Mouse (Mus musculus) monocyte, adult 2 months (primary cell): ENCODE measurements around the gene Col4a4.

Experiments
- DNase-seq, 2 experiments: peaks; one replicate each; pipeline ENCODE4 v3.0.0; 2022; ENCODE audit warnings: low spot score in 2 of 2, low read depth in 1 of 2

Gene Col4a4

DNA sequence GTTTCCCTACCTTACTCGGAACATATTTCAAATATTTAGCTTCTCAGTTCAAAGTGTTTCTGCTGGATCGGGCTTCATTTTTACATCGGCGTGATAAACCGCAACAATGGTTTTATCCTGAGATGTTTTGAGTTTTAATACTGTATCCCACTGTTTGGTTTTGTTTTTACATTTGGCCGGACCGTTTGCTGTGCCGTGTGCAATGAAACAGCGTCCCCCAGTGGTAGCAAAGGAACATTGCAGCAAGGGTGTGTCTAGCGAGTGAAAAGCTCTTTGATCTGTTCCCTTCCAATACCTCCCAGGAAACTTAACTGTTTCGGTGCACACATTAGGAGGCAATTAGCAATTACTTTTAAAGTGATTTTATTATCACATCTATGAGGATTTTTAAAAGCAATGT is 110.4 kb downstream of the Col4a4 start:
- DNase-seq, result no peak

DNA sequence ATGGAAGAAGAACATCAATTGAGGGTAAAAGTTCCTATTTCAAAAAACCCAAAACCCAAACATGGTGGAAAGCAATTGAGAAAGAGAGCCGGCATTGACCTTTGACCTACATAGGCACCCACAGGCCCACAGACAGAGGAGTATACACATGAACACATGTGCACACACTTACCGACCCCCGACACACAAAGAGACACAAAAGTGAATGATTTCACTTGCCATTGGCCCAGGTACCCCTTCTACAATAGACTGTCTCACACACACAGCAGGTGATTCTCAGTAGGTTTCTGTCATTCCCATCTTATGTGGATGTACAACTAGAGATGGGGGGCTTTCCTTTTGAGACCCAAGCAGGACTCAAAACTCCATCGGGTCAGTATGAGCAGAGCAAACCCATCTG is 110.8 kb downstream of the Col4a4 start:
- no peak for DNase-seq

DNA sequence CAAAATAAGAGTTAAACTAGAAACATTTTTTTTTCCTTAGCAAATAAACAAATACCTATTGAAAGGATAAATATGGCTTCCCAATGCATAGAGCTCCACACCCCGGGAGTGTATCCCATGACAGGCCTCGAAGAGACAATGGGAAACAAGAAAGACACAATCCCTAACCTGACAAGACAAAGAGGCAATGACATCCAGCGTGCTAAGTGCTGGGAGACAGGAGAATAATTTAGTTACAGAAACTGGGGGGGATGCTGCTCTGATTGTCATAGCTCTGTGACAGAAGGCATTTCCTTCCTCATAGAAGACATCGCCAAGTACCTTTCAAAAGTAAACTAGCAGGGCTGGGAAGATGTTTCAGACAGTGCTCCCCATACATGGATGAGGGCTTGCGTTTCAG is 111.4 kb downstream of the Col4a4 start:
- no peak for DNase-seq

DNA sequence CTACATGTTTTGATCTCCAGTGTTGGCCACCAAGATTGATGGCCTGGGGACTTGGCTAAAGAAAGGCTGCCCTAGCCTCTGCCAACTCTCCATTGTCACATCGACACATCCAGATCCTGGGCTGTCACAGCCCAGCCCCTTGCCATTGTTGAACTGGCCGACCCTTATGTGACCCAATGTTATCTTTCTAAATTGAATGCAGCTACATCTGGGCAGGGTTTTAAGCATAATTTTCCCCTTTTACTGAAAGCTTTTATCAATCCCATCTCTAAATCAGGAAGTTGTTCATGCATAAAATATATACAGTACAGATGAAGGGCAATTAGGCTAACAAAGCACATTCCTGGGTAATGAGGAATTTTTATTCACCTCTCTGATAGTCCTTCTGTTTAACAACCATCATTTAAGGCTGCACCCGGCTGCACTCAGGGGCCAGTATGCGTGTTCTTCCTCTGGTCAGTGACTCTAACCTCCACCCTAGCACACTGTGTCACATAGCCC is 112.1 kb downstream of the Col4a4 start:
- no peak for DNase-seq

DNA sequence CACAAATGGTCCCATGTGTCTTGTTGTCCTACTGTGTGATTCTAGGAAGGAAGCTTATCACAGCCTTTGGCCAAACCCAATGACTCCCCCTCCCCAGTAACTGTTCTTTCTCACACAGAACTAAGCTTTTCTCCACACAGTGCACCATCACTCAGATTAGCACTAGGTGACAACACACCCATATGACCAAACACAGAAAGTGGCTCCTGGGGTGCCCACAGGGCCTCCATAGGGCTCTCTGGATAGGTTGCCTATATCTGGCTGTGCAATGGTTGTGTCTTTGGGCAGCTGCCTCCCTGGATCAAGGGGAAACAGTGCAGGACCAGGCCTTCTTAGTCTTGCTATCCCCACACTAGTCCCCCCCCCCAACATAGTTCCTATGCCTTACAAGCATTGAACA is 113.2 kb downstream of the Col4a4 start:
- no peak for DNase-seq

DNA sequence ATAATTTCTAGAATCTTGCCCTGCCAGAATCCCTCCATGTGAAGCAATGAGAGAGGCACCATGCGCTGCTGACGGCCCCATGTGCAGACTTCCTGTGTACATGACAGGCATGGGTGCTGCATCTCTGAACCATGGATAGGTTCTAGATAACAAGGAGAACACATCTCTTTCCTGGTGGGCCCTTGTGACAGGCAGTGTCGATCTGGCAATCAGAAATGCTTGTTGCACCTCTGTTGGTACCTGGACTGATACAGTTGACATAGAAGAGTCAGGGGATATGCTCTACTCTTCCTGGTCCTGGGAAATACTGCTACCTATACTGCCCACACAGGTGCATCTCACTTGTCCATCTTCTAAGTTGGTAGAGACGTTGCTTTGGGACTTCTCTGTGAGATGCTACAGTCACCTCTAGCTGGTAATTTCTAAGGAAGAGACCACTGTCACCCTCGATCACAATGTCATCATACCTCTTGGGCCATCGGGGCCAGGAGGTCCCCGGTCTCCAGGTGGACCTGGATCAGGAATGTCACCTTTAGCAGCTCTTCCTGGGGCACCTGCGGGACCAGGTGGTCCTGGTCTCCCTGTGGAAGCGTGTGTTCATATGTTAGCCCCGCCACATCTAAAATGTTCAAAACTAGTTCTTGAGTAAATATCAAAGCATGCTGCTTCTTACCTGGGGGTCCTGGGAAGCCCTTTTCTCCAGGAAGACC is 116.0 kb downstream of the Col4a4 start:
- no peak for DNase-seq

DNA sequence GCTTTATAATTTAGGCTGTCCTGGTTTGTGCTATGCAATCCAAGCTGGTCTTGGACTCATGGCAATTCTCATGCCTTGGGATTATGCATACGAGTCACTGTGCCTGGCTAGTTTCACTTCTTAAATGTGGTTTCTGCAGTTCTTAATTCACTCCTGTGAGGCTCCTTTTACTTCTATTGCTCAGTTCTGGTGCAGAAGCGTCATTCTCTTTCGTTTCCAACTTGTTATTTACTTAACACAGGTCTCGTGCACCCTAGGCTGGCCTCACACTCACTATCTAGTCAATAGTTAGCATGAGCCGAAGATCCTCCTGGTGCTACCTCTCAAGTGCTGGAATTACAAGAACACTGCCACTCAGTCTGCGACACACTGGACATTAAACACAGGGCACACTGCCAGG is 117.8 kb downstream of the Col4a4 start:
- DNase-seq, result no peak

DNA sequence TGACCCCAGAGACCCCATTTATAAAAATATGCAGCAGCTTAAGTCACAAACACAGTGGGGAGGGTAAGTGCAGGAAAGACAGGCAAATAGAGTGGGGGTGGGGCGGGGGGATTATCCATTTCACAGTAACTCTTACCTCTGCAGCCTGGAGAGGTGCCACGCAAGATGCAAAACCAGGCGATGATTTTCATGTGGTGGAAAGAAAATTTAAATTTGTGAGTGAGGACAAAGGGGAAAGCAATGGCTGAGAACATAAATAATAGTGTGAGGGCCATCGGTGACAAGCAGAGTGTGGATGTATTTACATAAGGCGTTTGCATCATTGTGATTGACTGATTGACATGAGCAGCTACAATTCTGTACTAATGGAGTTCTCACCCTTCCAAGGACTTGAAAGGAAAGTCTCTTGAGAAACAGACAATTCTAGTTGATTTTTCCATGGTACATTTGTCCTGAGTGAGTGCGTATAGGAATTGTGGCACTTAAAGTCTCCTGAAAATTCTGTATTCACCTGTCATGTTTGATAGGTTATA is 121.3 kb downstream of the Col4a4 start:
- no peak for DNase-seq

DNA sequence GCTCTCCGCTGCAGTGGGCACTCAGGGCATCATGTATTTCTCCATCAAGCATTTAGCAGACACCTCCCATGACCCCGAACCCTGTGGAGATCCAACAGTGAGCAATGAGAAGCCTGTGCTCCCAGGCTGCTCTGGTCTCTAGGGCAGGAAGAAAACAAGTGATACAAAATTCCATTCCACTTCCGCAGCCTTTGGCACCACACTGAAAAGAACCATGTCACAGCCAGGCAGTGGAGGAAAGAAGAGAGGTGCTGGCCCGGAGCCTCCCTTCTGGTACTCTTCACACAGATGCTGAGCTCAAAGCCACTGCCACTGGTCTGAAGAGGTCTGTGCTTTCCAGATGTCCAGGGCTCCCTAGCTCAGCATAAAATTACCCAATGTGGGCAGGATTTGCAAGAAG is 125.6 kb downstream of the Col4a4 start:
- DNase-seq, result no peak

DNA sequence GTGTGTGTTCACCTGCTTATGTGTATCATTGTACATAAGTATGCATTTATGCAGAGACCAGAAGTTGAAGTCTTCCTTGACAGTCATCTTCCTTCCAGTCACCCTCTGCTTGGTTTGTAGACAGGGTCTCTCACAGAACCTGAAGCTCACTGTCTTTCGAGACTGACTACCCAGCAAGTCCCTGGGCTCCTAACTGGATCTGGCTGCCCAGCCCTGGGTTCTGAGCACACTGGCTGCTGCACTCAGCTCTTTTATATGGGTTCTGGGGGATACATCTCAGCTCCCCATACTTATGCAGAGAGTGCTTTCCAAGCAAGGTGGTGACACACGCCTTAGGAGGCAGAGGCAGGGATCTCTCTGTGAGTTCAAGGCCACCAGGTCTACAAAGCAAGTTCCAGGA is 126.7 kb downstream of the Col4a4 start:
- DNase-seq, result no peak

DNA sequence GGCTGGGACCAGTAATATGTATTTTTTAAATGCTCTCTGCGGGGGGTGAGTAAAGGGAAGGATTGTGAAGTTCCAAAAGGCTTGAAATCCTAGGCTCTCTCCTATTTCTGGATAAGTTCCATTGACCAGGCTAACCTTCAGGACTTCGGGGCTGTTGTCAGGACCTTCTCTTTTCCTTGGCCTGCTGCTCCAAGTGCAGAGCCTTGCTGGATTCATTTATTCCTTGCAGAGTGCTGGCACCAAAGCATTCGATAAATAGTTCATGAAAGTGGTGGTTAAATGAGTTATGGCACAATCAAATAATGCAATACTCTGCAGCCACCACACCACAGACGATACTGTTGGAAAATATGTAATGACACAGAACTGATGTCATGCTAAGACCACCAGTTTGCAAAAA is 127.3 kb downstream of the Col4a4 start:
- DNase-seq, result no peak

DNA sequence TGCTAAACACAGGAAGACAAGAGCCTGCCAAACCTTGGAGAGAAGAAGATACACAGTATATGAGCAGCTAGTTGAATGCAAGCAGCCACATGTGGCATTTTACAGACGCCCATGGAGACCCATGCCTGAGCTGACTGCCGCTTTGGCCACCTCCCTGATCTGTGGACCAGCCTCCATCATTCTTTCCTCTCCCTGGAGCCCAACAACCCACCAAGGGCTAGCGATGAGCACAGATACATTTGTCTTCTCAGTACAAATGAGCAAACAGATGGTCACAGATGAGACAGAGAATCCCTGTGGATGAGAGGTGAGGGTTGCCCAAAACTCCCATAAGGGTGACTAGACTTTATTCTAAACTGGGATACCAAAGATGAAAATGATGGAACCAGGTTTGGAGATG is 132.6 kb downstream of the Col4a4 start:
- DNase-seq, result no peak

DNA sequence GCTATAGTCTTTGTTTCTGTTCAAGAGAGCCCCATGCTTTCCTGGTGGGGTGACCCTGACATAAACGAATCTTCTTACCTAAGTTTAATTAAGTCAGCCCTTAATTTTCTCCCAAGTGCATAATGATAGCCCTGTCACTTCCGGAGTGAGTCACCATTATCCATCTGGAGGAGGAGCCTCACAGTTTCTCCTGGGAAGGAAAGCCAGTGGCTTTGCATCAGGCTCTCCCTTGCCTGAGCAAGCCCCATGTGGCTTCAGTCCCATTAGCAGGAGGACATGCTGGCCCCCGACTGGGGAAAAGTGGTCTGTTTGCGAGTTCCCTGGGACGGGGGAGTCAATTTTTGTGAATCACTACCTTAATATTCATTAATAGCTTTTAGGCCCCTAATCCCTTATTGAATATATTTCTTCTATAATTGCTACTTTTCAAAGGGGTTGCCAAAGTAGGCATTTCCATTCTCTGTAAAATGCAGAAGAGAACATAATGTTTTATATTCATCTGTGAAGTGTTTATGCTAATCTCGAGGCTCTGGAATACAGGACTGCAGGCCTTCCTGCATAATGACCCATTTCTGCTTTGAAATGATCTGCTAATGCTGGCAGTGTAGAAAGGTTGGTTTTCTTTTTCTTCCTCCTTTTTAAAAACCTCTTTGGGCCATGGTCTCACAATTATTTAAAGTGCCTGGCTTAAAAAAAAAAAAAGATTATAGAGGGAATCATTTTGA is 134.6 kb downstream of the Col4a4 start:
- no peak for DNase-seq

DNA sequence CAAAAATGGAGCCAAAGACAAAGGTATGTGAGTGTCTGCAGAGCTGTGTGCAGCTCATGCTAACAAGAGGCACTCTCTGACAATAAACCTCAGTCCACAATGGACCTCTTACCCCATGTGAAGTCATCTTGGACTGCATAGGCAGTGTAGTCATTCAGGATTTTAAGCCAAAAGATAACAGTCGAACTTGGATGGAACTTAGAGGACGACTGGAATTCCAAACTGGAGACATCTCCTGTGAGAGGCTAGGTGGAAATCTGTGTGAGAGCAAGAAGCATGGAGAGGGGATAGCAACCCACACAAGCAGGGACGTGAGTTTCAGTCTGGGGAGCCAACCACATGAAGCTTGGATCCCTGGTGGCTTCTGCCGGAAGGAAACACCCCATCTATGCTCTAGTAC is 136.8 kb downstream of the Col4a4 start:
- no peak for DNase-seq

DNA sequence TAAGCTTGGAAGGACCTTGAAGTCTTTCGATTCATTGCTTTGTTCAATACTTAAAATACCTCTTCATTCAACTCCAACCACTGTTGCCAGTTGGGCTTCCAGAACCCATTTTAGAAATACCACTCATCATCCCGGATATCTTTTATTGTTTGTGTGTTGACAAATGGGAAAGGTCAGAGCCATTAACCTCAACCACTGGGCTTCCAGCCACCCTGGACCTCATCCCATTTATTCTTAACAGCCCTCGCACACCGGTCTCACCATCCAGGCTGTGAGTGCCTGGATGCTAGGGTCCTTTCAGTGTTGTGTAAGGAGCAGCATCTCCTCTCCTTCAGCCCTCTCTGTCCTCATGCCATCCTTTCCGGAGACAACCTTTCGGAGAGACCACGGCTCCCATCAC is 140.6 kb downstream of the Col4a4 start:
- no peak for DNase-seq

DNA sequence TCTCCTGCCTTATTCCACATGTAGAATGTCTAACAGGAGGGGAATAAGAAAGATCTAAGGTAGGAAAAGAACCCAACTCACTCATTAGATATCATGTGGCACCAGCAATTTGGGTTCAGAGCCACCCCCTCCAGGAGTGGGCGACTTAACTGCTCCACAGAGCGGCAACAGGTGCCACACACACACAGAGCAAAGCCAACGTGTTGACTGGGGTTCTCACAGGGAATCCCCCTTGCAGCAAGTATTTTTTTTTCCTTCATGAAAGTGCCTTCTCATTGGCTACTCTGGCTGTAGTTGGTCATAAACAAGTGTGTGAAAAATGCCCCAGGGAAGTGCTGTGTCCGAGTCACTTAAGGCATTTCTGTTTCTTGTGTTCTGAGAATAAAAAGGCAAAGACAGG is 143.1 kb downstream of the Col4a4 start:
- DNase-seq, result no peak

DNA sequence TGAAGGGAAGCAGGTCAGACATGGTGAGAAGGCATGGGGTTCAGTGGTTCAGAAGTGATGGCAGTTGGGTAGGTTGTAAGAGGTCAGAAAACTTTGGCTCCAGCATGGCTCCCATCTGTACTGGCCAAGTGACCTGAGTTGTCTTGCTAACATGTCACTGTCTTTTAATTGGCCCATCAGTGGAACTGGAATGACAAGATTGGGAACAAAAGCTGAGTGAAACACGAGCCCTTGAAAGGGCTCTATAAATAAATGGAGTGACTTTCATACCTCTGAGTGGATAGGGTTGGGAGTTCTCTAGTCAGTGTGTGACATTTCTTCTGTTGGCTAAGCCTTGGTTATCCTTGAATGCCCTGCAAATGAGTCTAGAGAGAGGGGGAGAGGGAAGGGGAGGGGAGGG is 146.5 kb downstream of the Col4a4 start:
- no peak for DNase-seq

DNA sequence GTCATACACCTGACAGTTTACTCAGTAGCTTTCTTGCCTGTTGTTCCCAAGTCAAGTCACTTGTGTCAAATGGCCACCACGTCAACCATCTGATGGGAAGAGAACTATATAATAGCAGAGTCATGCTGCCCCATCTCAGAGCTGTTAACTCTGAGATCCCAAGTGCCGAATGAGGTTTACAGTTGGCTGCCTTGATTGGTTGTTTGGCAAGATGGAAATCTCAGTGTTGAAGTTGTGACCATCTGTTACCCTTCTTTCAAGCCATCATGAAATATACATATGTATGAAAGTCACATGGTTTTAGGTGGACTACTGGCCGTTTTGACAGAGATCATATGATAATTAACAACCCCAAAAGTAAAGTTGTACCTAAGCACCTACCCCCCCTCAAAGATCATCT is 149.4 kb downstream of the Col4a4 start:
- DNase-seq, result no peak

DNA sequence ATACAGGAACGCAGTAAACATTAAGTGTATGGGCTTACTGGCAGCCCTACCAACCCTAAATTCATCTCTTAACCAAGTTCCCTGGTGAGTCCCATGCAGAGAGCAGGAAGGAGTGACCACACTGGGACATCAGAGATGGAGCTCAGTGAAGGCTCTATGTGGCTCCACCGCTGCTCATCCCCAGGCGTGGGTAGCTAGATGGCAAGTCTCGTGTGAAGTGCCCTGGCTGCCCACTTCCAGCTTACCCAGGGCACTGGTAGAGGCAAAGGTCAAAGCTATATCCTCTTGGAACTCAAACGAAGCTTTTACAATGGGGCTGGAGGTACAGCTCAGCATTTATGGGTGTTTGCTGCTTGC is 153.0 kb downstream of the Col4a4 start:
- no peak for DNase-seq

DNA sequence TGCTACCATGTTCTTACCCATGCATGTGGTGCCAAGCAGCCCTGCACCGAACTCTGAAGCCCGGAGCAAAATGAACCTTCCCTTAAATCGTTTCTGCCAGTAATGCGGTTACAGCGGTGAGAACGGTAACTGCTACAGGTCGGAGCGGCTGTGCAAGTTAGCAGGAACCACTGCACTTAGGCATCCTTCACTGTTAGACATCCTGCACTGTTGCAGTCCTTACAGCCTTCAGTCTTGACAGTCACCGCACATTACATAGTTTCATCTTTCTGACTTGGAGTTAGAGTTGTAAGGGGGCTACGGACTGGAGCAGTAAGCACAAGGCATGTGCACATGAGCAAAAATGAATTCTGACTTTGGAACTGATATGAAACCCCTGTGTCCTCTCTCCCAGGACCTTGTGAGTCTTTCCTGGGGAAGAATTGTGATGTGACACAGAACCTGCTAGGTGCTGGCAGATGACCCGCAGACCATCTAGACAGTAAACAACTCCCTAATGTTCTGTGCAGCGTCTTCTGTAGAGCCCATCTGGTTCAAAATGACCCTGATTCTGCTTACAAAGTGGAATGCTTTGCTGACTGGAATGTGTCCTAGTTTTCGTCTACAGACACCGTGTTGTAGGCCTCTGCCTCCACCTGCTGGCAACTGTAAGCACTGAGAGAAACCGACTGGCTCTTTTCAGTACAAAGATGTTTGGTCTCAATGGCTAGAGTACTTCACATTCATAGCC is 153.6 kb downstream of the Col4a4 start:
- no peak for DNase-seq

DNA sequence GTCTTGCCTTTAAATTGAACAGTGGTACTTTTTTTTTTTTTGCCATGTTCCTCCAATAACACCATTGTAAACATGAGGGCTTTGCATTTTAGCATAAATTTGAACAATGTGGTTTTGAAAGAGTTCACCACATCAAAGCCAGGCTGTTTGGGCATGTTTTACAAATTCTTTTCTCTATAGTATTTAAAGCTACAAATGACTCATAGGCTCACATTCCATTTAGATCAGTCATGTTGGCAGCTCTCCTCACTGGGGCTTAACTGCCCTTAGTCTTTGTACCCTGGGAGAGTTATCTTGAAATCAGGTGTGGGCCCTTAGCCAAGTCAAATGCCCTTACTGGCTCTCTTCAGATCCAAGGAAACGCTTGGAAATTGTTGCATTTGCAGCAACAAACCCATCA is 157.6 kb downstream of the Col4a4 start:
- DNase-seq, result no peak

DNA sequence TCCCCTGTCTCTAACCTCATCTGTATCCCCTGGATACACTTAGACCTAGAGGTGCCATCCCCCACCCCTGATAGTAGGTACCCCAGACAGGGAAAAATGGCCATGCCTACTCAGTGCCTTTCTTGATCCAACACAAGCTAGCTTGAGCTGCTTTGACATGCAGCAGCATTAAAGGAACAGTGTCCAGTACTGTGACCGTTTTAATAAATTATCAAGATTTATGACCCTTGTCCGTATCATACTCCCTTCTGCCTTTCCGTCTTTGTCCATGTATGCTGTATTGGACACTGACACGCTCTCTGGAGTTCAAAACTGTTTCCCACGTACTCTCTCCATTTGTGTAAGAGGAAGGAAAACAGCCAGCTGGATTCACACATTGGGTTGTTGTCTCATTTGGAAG is 158.9 kb downstream of the Col4a4 start:
- no peak for DNase-seq
